Mouse (Mus musculus): Measurements from ENCODE around the gene Atxn3. TPM values are rescaled to one million over a fixed set of nuclear protein-coding genes. Genes with fewer than 3 reads are reported as not detected.
A peak's percentile ranks its signal among the peaks of the same experiment; 100 is the strongest.
"Not testable (repeated sequence)": the region's sequence is repeated elsewhere in the genome, so short reads cannot be mapped to it uniquely, and the experiment has no call there.

Atxn3 gene
- polyA plus RNA-seq, 1 experiment from 2014 or later = 19.5 TPM

GRCm38 (mm10) chr12:101972230-101972629 lies 14.2 kb upstream of the Atxn3 start:
- no peak for DNase-seq
- WGBS = 98% methylated on average over 3 of the region's 3 CpGs
- no peak overlapping the region for H3K27ac ChIP-seq (replicated peaks; ENCODE audit: low read depth, low read length)
- H3K4me2 ChIP-seq (ENCODE audit: low read length) = no peak overlapping the region
- H3K9me3 ChIP-seq (ENCODE audit: control insufficient read depth, low read length) = no peaks in the 10 kb centered on the region
- H3K36me3 ChIP-seq (ENCODE audit: control insufficient read depth, insufficient read depth, low read length) = peaks cover 21% of the 10 kb centered on the region
- H3K4me3 ChIP-seq (replicated peaks; ENCODE audit: low read depth, low read length) = no peak overlapping the region
- no peaks in the 10 kb centered on the region for H3K27me3 ChIP-seq (ENCODE audit: control insufficient read depth, insufficient read depth, low read length)
- ATAC-seq (ENCODE audit: low FRiP score, low TSS enrichment) = no peak
- H3K9ac ChIP-seq (replicated peaks; ENCODE audit: low read length) = no peak overlapping the region
- H3K4me1 ChIP-seq (ENCODE audit: control insufficient read depth, insufficient read depth, low read length) = peaks cover 17% of the 10 kb centered on the region

GRCm38 (mm10) chr12:101971311-101971710 lies 13.3 kb upstream of the Atxn3 start:
- H3K27me3 ChIP-seq (ENCODE audit: control insufficient read depth, insufficient read depth, low read length) = no peaks in the 10 kb centered on the region
- H3K36me3 ChIP-seq (ENCODE audit: control insufficient read depth, insufficient read depth, low read length) = peaks cover 27% of the 10 kb centered on the region
- H3K4me3 ChIP-seq (replicated peaks; ENCODE audit: low read depth, low read length) = no peak overlapping the region
- H3K9ac ChIP-seq (replicated peaks; ENCODE audit: low read length) = no peak overlapping the region
- no peak for ATAC-seq (ENCODE audit: low FRiP score, low TSS enrichment)
- WGBS = 98% methylated on average over 2 of the region's 2 CpGs
- no peak overlapping the region for H3K27ac ChIP-seq (replicated peaks; ENCODE audit: low read depth, low read length)
- peaks cover 9% of the 10 kb centered on the region; the same call in 1 of the 2 replicates for H3K4me1 ChIP-seq (ENCODE audit: control insufficient read depth, insufficient read depth, low read length)
- H3K9me3 ChIP-seq (ENCODE audit: control insufficient read depth, low read length) = no peaks in the 10 kb centered on the region
- H3K4me2 ChIP-seq (ENCODE audit: low read length) = no peak overlapping the region
- DNase-seq = no peak

DNA sequence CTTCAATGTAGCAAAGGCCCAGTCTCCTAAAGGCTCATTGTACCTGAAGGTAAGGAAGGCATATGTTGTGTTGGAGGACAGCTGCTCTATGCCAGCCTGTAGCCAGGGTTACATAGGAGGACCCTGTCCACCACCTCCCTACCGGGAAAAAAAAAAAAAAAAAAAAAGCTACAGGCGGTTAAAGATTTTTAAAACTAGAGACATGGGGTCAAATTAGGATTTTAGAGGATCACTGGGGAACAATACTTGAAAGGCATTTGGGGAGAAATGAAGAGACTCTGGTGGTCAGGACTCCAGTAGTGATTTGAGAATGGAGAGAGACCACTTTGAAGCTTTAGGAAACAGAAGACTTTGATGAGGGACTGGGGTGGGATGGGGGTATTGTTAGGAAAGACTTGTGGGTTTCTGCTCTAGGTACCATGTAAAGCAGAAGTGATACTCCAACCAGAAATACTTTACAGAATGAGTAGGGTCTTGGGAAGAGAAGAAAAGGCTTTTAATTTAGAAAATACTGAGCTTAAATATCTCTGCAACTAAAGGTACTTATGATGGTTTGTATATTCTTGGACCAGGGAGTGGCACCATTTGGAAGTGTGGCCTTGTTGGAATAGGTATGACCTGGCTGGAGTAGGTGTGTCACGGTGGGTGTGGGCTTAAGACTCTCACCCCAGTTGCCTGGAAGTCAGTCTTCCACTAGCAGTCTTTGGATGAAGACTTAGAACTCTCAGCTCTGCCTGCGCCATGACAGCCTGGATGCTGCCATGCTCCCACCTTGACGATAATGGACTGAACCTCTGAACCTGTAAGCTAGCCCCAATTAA lies 1.1 kb upstream of the Atxn3 start:
- H3K27me3 ChIP-seq (ENCODE audit: control insufficient read depth, insufficient read depth, low read length); DNase-seq; H3K9ac ChIP-seq (replicated peaks; ENCODE audit: low read length); H3K36me3 ChIP-seq (ENCODE audit: control insufficient read depth, insufficient read depth, low read length); H3K27ac ChIP-seq (replicated peaks; ENCODE audit: low read depth, low read length); H3K4me3 ChIP-seq (replicated peaks; ENCODE audit: low read depth, low read length); H3K9me3 ChIP-seq (ENCODE audit: control insufficient read depth, low read length); ATAC-seq (ENCODE audit: low FRiP score, low TSS enrichment): not testable (repeated sequence)
- Histone ChIP-seq H3K4me1 (ENCODE audit: control insufficient read depth, insufficient read depth, low read length) (peaks cover 12% of the 10 kb centered on the region; the same call in 1 of the 2 replicates), H3K4me2 (ENCODE audit: low read length) (peak overlapping the region; percentile 43; the same call in 1 of the 2 replicates)
- 93% methylated on average over 5 of the region's 5 CpGs for WGBS

GRCm38 (mm10) chr12:101958556-101958955 lies 510 bp upstream of the Atxn3 start:
- peak overlapping the region; percentile 43 for H3K4me2 ChIP-seq (ENCODE audit: low read length)
- WGBS = 64% methylated on average over 9 of the region's 9 CpGs
- no peaks in the 10 kb centered on the region for H3K27me3 ChIP-seq (ENCODE audit: control insufficient read depth, insufficient read depth, low read length)
- no peak overlapping the region for H3K27ac ChIP-seq (replicated peaks; ENCODE audit: low read depth, low read length)
- no peak for ATAC-seq (ENCODE audit: low FRiP score, low TSS enrichment)
- no peak for DNase-seq
- H3K9ac ChIP-seq (replicated peaks; ENCODE audit: low read length) = no peak overlapping the region
- no peaks in the 10 kb centered on the region for H3K9me3 ChIP-seq (ENCODE audit: control insufficient read depth, low read length)
- H3K4me3 ChIP-seq (replicated peaks; ENCODE audit: low read depth, low read length) = peak overlapping the region; percentile 86
- H3K36me3 ChIP-seq (ENCODE audit: control insufficient read depth, insufficient read depth, low read length) = no peaks in the 10 kb centered on the region
- H3K4me1 ChIP-seq (ENCODE audit: control insufficient read depth, insufficient read depth, low read length) = peaks cover 12% of the 10 kb centered on the region; the same call in 1 of the 2 replicates

GRCm38 (mm10) chr12:101957079-101957941 lies 736 bp downstream of the Atxn3 start:
- H3K36me3 ChIP-seq (ENCODE audit: control insufficient read depth, insufficient read depth, low read length) = no peaks in the 10 kb centered on the region
- H3K27ac ChIP-seq (replicated peaks; ENCODE audit: low read depth, low read length) = peak overlapping the region; percentile 74
- H3K4me3 ChIP-seq (replicated peaks; ENCODE audit: low read depth, low read length) = peak overlapping the region; percentile 86
- H3K9me3 ChIP-seq (ENCODE audit: control insufficient read depth, low read length) = no peaks in the 10 kb centered on the region
- H3K27me3 ChIP-seq (ENCODE audit: control insufficient read depth, insufficient read depth, low read length) = no peaks in the 10 kb centered on the region
- 12% methylated on average over 26 of the region's 26 CpGs for WGBS
- H3K9ac ChIP-seq (replicated peaks; ENCODE audit: low read length) = peak overlapping the region; percentile 77
- H3K4me1 ChIP-seq (ENCODE audit: control insufficient read depth, insufficient read depth, low read length) = peaks cover 12% of the 10 kb centered on the region; the same call in 1 of the 2 replicates
- peak overlapping the region; percentile 67 for H3K4me2 ChIP-seq (ENCODE audit: low read length)
- no peak for ATAC-seq (ENCODE audit: low FRiP score, low TSS enrichment)
- no peak for DNase-seq

DNA sequence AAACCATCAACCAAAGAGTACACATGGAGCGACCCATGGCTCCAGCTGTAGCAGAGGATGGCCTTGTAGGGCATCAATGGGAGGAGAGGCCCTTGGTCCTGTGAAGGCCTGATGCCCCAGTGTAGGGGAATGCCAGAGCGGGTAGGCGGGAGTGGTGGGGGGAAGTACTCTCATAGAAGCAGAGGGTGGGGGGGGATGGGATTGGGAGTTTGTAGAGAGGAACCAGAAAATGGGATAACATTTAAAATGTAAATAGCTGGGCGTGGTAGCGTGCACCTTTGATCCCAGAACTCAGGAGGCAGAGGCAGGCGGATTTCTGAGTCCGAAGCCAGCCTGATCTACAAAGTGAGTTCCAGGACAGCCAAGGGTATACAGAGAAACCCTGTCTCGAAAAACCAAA lies 2.2 kb downstream of the Atxn3 start:
- not testable (repeated sequence) for ATAC-seq (ENCODE audit: low FRiP score, low TSS enrichment); H3K4me2 ChIP-seq (ENCODE audit: low read length)
- WGBS = 95% methylated on average over 8 of the region's 8 CpGs

DNA sequence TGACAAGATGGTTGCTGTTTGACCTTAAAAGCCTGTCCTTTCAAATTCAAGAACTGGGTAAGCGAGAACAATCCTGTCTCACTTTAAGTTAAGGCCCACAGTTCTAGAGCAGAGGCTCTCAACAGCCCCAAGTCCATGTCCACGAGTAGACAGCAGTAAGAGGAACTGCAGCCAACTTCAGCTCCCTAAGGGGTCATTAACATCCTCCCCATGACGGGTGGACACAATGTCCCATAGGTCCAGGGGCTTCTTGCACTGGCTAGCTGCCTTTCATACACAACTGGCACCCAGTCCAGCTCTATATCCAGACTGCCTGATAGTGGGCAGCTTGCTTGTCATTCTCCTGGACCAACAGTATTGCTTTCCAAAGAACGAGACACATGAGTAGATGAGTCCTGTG lies 9.2 kb downstream of the Atxn3 start:
- Histone ChIP-seq H3K27ac (replicated peaks; ENCODE audit: low read depth, low read length) (no peak overlapping the region), H3K4me3 (replicated peaks; ENCODE audit: low read depth, low read length) (no peak overlapping the region), H3K27me3 (ENCODE audit: control insufficient read depth, insufficient read depth, low read length) (no peaks in the 10 kb centered on the region), H3K4me2 (ENCODE audit: low read length) (no peak overlapping the region), H3K4me1 (ENCODE audit: control insufficient read depth, insufficient read depth, low read length) (no peaks in the 10 kb centered on the region), H3K9ac (replicated peaks; ENCODE audit: low read length) (no peak overlapping the region), H3K9me3 (ENCODE audit: control insufficient read depth, low read length) (no peaks in the 10 kb centered on the region), H3K36me3 (ENCODE audit: control insufficient read depth, insufficient read depth, low read length) (peaks cover 29% of the 10 kb centered on the region)
- DNase-seq (no peak), ATAC-seq (ENCODE audit: low FRiP score, low TSS enrichment) (no peak)
- 86% methylated on average over 4 of the region's 4 CpGs for WGBS

More for the DNA sequence above, 2.2 kb downstream of the Atxn3 start:
- not testable (repeated sequence) for H3K9ac ChIP-seq (replicated peaks; ENCODE audit: low read length); H3K9me3 ChIP-seq (ENCODE audit: control insufficient read depth, low read length); H3K4me3 ChIP-seq (replicated peaks; ENCODE audit: low read depth, low read length); H3K36me3 ChIP-seq (ENCODE audit: control insufficient read depth, insufficient read depth, low read length); H3K27me3 ChIP-seq (ENCODE audit: control insufficient read depth, insufficient read depth, low read length); H3K27ac ChIP-seq (replicated peaks; ENCODE audit: low read depth, low read length); DNase-seq
- H3K4me1 ChIP-seq (ENCODE audit: control insufficient read depth, insufficient read depth, low read length) = peaks cover 12% of the 10 kb centered on the region; the same call in 1 of the 2 replicates

DNA sequence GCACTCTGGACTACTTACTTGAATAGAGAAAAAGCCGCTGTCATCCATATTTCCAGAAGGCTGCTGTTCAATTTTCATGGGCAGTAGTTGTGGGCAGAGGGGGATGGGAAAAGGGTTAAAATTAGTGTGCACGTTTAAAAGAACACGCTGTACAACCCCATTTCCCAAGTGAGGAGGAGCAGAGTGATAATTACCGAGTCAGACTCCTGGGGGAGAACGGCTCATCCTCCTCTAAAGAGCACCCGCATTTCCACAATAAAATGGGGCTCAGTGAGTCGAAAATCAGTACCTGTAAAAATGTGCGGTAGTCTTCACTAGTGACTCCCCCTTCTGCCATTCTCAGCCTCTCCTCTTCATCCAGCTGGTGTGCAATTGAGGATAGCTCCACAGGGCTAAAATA lies 10.1 kb downstream of the Atxn3 start:
- H3K36me3 ChIP-seq (ENCODE audit: control insufficient read depth, insufficient read depth, low read length) = peaks cover 32% of the 10 kb centered on the region
- H3K4me2 ChIP-seq (ENCODE audit: low read length) = no peak overlapping the region
- no peak for DNase-seq
- no peak overlapping the region for H3K9ac ChIP-seq (replicated peaks; ENCODE audit: low read length)
- H3K4me3 ChIP-seq (replicated peaks; ENCODE audit: low read depth, low read length) = no peak overlapping the region
- 89% methylated on average over 8 of the region's 8 CpGs for WGBS
- H3K9me3 ChIP-seq (ENCODE audit: control insufficient read depth, low read length) = no peaks in the 10 kb centered on the region
- no peaks in the 10 kb centered on the region for H3K27me3 ChIP-seq (ENCODE audit: control insufficient read depth, insufficient read depth, low read length)
- no peaks in the 10 kb centered on the region for H3K4me1 ChIP-seq (ENCODE audit: control insufficient read depth, insufficient read depth, low read length)
- no peak for ATAC-seq (ENCODE audit: low FRiP score, low TSS enrichment)
- no peak overlapping the region for H3K27ac ChIP-seq (replicated peaks; ENCODE audit: low read depth, low read length)

Measured in midbrain, embryonic 14.5 days (tissue).